Mouse (Mus musculus) E14TG2a.4 (cell line): ENCODE results near the gene Apopt1.

Experiments used
- CTCF ChIP-seq: conservative IDR thresholded peaks from 2 replicates; pipeline ENCODE4 v1.5.1; 2014; ENCODE audit warnings: low read length
- NANOG ChIP-seq: IDR thresholded peaks from 2 replicates; pipeline ENCODE4 v1.6.1; 2014; ENCODE audit warnings: borderline replicate concordance, low read length, mixed read lengths
- POU5F1 ChIP-seq: IDR thresholded peaks from 2 replicates; pipeline ENCODE4 v1.6.1; 2014; ENCODE audit warnings: low read length, borderline replicate concordance

DNA sequence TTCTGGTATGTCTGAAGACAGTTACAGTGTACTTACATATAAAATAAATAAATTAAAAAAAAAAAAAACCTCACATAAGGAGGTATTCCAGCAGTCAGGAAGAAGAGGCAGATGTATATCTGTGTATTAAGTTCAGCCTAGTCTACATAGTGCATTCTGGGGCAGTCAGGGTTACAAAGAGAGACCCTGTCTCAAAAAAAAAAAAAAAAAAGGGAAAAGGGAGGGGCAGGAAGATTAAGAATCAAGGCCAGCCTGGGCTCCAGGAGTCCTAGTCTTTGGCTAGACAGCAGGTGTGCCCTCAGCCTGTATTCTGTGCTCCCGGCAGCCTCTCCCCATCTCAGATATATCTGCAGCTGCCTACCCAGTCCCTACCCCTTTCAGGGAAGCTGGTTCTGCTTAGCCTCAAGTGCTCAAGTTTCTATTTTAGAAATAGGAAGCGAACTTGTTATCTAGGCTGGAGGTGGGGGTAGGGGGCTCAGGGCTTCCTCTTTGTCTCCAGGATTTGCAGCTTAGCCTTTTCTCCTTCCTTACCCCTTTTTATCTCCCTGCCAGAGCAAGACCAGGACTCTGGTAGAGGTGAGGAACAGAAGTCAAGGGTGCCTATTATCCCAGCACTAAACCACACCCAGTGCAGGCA, 38.1 kb upstream of the Apopt1 start:
- TF ChIP-seq CTCF, result no peak
- no peak for TF ChIP-seq POU5F1
- no peak for TF ChIP-seq NANOG
